Mouse (Mus musculus) heart, postnatal 36 days (tissue): Measurements from ENCODE around the gene Proser1. TPM values are rescaled to one million over a fixed set of nuclear protein-coding genes. Genes with fewer than 3 reads are reported as not detected.

Source experiments
- DNase-seq, 2 experiments: peaks; one replicate each; pipeline ENCODE4 v3.0.0; 2021 to 2022
- intact Hi-C: fragments of 180-260 bp; cut with DNase I; formaldehyde crosslinking; loops from one replicate; pipeline ENCODE4 v1.15.1; 2025
- total RNA-seq, 2 experiments: library from RNA; stranded (reverse); gene quantifications; 2 replicates each; pipeline ENCODE4 v1.2.3; 2021

Gene Proser1
- 10 to 100 TPM in 1 of 2 experiments, 1 to 10 TPM in 1; 7.6 to 11.0 TPM for total RNA-seq

- DNase-seq, result peak; percentile 97
- intact Hi-C loops, result loop anchor here (5.0 to 10.0 kb wide), 3 partner anchors 446 to 1898 kb away; partner anchors contain the start of genes Cog6, Foxo1 and Setd7
These were observed at the start of gene Proser1, which contains the start of gene Nhlrc3 for GRCm38 (mm10) chr3:53463046-53463764. Gene Proser1, plus strand, starts transcription at chr3:53463666. Gene Nhlrc3, minus strand, starts transcription at chr3:53463332.

- intact Hi-C loops, result no loop called here
- DNase-seq, result no peak
These were observed 49.5 kb upstream of the Proser1 start for GRCm38 (mm10) chr3:53413959-53414358.

DNA sequence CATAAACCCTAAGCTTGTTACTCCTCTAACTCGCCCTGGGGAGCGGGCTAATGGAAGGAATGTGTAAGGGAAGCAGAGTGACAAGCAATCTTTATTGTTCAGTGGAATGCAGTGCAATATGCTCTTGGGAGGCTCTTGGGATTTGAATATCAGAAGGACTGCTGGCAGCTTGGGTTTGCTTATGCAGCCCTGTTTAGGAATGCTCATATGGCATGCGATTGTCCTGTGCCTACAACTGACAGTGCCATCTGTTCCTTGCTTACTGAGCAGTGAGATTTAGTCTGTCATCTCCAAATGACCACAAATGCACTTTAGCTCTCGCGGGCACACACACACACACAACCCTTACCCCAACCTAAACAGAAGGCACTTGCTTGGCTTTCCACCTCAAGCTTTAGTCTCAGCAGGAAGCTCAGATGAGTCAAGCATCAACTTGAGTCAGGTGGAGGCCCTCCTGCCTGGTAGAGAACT is 47.4 kb upstream of the Proser1 start:
- intact Hi-C loops, result no loop called here
- no peak for DNase-seq

- intact Hi-C loops, result no loop called here
- no peak for DNase-seq
These were observed 45.8 kb upstream of the Proser1 start for GRCm38 (mm10) chr3:53417701-53418100.

DNA sequence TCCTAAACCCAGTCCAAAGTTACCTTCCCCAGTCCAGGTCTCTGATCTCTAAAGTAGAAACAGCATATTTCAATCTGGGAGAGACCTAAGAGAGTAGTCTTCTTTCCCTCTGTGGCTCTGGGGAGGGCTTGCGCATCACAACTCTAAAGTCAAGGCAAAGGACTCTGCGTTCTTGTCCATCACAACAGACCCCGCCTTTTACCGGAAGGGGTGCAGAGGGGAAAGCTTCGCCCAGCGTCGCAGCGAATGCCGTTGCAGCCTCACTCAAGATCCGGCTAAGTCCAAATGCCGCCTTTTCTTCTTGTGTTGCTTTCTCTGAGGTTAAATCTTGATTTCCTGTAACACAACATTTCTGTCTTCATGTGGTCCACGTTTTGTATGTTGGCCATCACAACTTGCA is 41.8 kb upstream of the Proser1 start:
- intact Hi-C loops, result no loop called here
- no peak for DNase-seq

GRCm38 (mm10) chr3:53422691-53423090 is 40.8 kb upstream of the Proser1 start:
- intact Hi-C loops, result no loop called here
- DNase-seq, result no peak

GRCm38 (mm10) chr3:53423576-53423975 is 39.9 kb upstream of the Proser1 start:
- intact Hi-C loops, result no loop called here
- no peak for DNase-seq

DNA sequence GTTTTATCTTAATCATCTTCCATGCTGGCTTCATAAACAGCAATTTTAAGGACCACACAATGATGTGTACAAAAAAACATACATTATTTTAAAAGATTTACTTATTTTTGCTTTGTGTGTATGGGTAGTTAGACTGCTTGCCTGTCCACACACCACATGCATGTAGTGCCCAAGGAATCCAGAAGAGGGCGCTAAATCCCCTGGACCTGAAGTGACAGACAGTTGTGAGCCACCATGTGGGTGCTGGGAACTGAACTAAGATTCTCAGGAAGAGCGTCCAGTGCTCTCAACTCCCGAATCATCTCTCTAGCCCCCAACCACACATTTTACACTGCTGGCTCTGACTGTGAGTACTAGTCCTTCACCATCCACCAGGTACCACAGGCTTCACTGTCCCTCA is 28.9 kb upstream of the Proser1 start:
- intact Hi-C loops, result no loop called here
- no peak for DNase-seq

DNA sequence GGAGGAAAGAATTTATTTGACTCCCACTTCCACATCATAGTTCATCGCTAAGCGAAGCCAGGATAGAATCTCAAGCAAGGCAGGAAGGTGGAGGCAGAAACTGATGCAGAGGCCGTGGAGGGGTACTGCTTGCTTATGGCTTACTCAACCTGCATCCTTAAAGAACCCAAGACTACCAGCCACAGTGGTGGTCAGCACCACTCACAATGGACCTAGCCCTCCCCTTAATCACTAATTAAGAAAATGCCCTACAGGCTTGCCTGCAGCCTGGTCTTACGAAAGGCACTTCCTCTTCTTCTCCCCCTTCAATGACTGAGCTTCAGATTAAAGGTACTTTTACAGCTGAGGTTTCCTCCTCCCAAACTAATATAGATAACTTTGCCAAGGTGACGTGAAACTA is 26.9 kb upstream of the Proser1 start:
- intact Hi-C loops, result no loop called here

DNA sequence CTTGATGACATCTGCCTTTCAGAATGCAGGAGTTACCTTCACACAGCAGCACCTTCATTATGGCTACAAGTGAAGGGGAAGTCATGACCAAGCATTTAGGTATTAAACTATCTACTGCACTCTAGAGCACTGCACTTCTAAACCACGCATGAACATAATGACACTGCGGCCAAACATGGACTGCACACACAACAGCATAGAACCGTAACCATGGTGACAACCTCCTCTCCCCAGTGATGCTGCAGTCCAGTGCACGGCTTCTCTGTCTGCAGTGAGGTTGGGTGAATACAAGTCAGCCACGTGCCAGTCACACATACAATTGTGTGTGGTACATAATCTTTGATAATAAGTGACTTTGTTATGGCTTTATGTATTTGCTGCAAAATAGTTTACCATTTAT is 17.9 kb upstream of the Proser1 start:
- intact Hi-C loops, result loop anchor here (5.0 to 10.0 kb wide), 2 partner anchors 198 to 291 kb away; no protein-coding TSS in a partner anchor
- DNase-seq, result no peak

More for the DNA sequence above, 26.9 kb upstream of the Proser1 start:
- no peak for DNase-seq

GRCm38 (mm10) chr3:53446801-53447200 is 16.7 kb upstream of the Proser1 start:
- intact Hi-C loops, result loop anchor here (5.0 to 10.0 kb wide), 2 partner anchors 200 to 292 kb away; no protein-coding TSS in a partner anchor

GRCm38 (mm10) chr3:53448208-53448607 is 15.3 kb upstream of the Proser1 start:
- DNase-seq, result peak; percentile 23 to 26
- intact Hi-C loops, result loop anchor here (1.0 to 10.0 kb wide), 3 partner anchors 201 to 419 kb away; no protein-coding TSS in a partner anchor

More at GRCm38 (mm10) chr3:53446801-53447200, 16.7 kb upstream of the Proser1 start:
- no peak for DNase-seq

GRCm38 (mm10) chr3:53450666-53451065 is 12.8 kb upstream of the Proser1 start:
- DNase-seq, result no peak
- intact Hi-C loops, result no loop called here

DNA sequence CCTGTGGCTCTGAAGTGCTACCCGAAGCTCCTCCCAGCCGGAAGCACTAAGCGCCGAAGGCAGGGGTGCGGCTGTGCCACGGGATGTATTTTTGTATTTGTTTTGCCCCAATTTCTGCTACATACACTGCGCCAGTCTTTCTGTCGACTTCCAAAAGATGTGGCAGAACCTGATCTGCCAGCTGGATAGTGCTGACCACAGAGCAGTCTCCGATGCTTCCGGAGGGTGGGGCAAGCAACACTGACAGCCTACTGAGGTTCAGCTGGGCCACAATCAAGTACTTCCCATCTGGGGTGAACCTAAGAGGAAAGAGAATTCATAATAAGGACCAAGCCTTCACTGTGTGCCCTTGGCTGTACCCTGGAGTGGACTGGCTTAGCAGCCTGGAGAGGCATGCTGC is 11.1 kb upstream of the Proser1 start:
- DNase-seq, result no peak
- intact Hi-C loops, result no loop called here

DNA sequence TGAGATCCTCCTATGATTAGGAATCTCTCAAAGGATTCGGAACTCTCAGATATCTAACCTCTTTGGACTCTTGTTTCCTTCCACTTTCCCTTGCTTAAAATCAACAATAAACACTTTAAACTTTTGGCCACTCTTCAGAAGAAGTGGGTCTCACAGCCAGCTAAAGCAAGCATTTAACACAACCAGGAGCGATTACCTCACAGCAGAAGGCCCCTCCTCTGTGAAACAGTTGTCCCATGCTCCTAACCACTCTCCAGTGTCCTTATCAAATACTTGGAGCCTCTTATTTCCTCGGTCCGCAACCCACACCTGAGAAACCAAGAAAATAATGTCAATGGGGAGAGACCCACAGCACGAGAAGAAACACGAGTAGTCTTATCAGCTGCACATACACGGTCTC is 10.1 kb upstream of the Proser1 start:
- DNase-seq, result no peak
- intact Hi-C loops, result no loop called here

DNA sequence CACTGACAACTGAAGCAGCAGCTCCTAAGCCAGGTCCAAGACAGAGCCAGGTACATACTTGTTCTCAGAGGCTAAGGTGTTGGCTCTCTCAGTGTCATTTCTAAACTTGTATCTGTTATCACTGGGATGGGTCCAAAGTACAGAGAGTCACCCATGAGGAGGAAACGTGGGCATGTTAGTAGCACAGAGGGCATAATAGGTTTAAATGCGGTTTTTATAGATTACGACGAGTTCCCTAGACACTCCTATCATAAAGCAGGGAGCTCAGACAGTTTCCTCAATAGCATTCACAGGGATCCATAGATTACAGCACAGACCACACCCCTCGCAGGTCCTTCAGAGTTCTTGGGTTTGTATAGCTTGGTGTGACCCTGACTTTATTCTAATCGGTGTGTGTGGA is 9.5 kb upstream of the Proser1 start:
- intact Hi-C loops, result no loop called here
- DNase-seq, result no peak

- intact Hi-C loops, result no loop called here
- DNase-seq, result no peak
These were observed 8.9 kb upstream of the Proser1 start for GRCm38 (mm10) chr3:53454561-53454960.

DNA sequence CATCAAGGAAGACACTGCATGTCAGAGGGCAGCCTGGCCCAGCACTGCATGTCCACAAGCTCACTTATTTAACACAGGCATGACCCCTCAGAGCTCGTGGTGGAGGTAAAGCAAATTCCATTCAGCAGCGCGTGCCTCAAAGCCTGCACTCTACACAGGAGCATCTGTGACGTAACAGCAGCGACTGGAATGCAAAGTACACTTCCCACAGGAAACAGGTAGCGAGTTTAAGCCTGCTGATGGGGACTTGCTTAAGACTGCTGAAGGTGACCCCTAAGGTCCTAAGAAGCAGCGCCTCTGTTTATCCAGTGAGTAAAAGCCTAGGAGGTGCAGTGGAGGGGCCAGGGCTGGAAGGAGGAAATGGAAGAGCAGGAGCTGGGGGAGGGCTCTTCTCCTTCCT is 8.5 kb upstream of the Proser1 start:
- DNase-seq, result no peak
- intact Hi-C loops, result no loop called here

- intact Hi-C loops, result no loop called here
These were observed 5.7 kb upstream of the Proser1 start for GRCm38 (mm10) chr3:53457750-53458149.

GRCm38 (mm10) chr3:53460106-53460505 is 3.4 kb upstream of the Proser1 start:
- no peak for DNase-seq
- intact Hi-C loops, result loop anchor here (5.0 to 10.0 kb wide), 3 partner anchors 443 to 1895 kb away; partner anchors contain the start of genes Cog6, Foxo1 and Setd7

More at GRCm38 (mm10) chr3:53457750-53458149, 5.7 kb upstream of the Proser1 start:
- no peak for DNase-seq

DNA sequence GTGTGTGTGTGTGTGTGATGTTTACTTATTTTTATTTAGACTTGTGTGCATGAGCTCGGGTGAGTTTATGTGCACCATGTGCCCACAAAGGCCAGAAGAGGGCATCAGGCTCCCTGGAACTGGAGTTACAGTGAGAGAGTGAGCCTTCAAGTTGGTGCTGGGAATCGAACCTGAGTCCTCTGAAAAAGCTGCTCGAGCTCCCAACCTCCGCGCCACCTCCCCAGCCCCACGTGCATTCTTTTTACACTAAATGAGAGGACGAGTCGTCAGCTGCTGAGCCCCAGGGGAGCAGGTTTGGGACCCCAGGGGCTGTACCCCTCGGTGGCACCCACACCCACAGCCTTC is 793 bp upstream of the Proser1 start:
- DNase-seq, result no peak
- intact Hi-C loops, result loop anchor here (5.0 to 10.0 kb wide), 3 partner anchors 445 to 1898 kb away; partner anchors contain the start of genes Cog6, Foxo1 and Setd7

DNA sequence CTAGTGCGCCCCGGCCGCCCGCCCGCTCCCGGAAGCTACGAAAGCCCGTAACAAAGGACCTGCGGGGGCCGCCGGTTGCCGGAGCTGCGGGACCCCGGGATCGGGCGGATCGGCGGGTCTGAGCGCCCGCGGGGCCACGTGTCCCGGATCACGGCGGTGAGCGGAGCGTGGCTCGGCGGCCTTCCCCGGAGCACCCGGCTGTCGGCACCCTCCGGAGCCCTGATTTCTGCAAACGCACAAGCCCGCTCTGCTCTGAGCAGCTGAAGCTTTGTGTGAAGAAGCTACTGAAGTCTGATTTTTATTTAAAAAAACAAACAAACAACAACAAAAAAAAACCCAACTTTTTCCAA is 274 bp downstream of the Proser1 start:
- intact Hi-C loops, result loop anchor here (5.0 to 10.0 kb wide), 3 partner anchors 446 to 1899 kb away; partner anchors contain the start of genes Cog6, Foxo1 and Setd7
- no peak for DNase-seq
